Mouse (Mus musculus) myocyte (in vitro differentiated cells): ENCODE data around the gene Crlf1. TPM values are rescaled to one million over a fixed set of nuclear protein-coding genes. Genes with fewer than 3 reads are reported as not detected.

Experiments used
- H3K27me3 ChIP-seq: one replicate; pipeline ENCODE4 v1.6.1; 2011; ENCODE audit not compliant: control insufficient read depth, insufficient read depth, insufficient read length
- H3K36me3 ChIP-seq: one replicate; pipeline ENCODE4 v1.6.1; 2011; ENCODE audit not compliant: control insufficient read depth, insufficient read depth
- H3K4me2 ChIP-seq: one replicate; pipeline ENCODE4 v1.6.1; 2011; ENCODE audit warnings: low read depth, control low read depth
- H3K4me3 ChIP-seq: one replicate; pipeline ENCODE4 v1.5.1; 2011; ENCODE audit warnings: mild to moderate bottlenecking, control low read depth, moderate library complexity
- H3K79me2 ChIP-seq: one replicate; pipeline ENCODE4 v1.6.1; 2011; ENCODE audit not compliant: control insufficient read depth, insufficient read depth
- H3ac ChIP-seq: one replicate; pipeline ENCODE4 v1.6.1; 2011; ENCODE audit not compliant: control insufficient read depth, insufficient read length
- CEBPB ChIP-seq: IDR thresholded peaks from 2 replicates; pipeline ENCODE4 v1.6.1; 2011; ENCODE audit warnings: mild to moderate bottlenecking, moderate library complexity; ENCODE audit not compliant: poor library complexity, insufficient read depth, severe bottlenecking
- E2F4 ChIP-seq: IDR thresholded peaks from one replicate; pipeline ENCODE4 v1.6.1; 2011; ENCODE audit warnings: mild to moderate bottlenecking, control low read depth, moderate library complexity; ENCODE audit not compliant: insufficient read depth
- MAX ChIP-seq: IDR thresholded peaks from one replicate; pipeline ENCODE4 v1.6.1; 2011; ENCODE audit warnings: low read depth, mild to moderate bottlenecking, control low read depth
- MYOD1 ChIP-seq, 3 experiments: IDR thresholded peaks; one replicate each; pipeline ENCODE4 v1.6.1; 2011; ENCODE audit warnings: control low read depth in 2 of 3, low read depth in 2 of 3, mild to moderate bottlenecking in 2 of 3, moderate library complexity in 1 of 3; ENCODE audit not compliant: insufficient read length in 2 of 3, control insufficient read depth in 1 of 3
- MYOG ChIP-seq, 3 experiments: IDR thresholded peaks; one replicate each; pipeline ENCODE4 v1.6.1; 2011; ENCODE audit warnings: control low read depth in 2 of 3, low read depth in 2 of 3, mild to moderate bottlenecking in 2 of 3; ENCODE audit not compliant: insufficient read length in 2 of 3, control insufficient read depth in 1 of 3, insufficient read depth in 1 of 3
- POLR2A ChIP-seq: IDR thresholded peaks from one replicate; pipeline ENCODE4 v1.6.1; 2011; ENCODE audit warnings: low read depth, mild to moderate bottlenecking, control low read depth, moderate library complexity; ENCODE audit not compliant: insufficient read length
- POLR2AphosphoS2 ChIP-seq: IDR thresholded peaks from one replicate; pipeline ENCODE4 v1.6.1; 2011; ENCODE audit warnings: low read depth, control low read depth; ENCODE audit not compliant: insufficient read length
- REST ChIP-seq: IDR thresholded peaks from one replicate; pipeline ENCODE4 v1.6.1; 2011; ENCODE audit warnings: mild to moderate bottlenecking, control low read depth, moderate library complexity; ENCODE audit not compliant: insufficient read depth, insufficient read length
- SRF ChIP-seq: IDR thresholded peaks from one replicate; pipeline ENCODE4 v1.6.1; 2011; ENCODE audit warnings: low read depth; ENCODE audit not compliant: control insufficient read depth, insufficient read length
- TCF12 ChIP-seq: IDR thresholded peaks from one replicate; pipeline ENCODE4 v1.6.1; 2011; ENCODE audit warnings: mild to moderate bottlenecking, control low read depth; ENCODE audit not compliant: poor library complexity, insufficient read depth, severe bottlenecking
- TCF3 ChIP-seq: IDR thresholded peaks from one replicate; pipeline ENCODE4 v1.6.1; 2011; ENCODE audit warnings: low read depth, control low read depth; ENCODE audit not compliant: insufficient read length
- USF1 ChIP-seq: IDR thresholded peaks from one replicate; pipeline ENCODE4 v1.6.1; 2011; ENCODE audit warnings: low read depth, mild to moderate bottlenecking, control low read depth, moderate library complexity
- polyA plus RNA-seq: library from polyadenylated mRNA; unstranded; fragments of >200 nt; fragmentation: generic; extraction: Trizol; gene quantifications from one replicate; pipeline ENCODE4 v1.2.1, GENCODE M21; 2012; ENCODE audit warnings: missing spikeins

Crlf1 gene
- polyA plus RNA-seq, 1 experiment, result 99.1 TPM

GRCm38 (mm10) chr8:70487993-70488796 lies 4.8 kb upstream of the Crlf1 start:
- Histone ChIP-seq H3K4me3 (no peak overlapping the region), H3ac (no peak overlapping the region), H3K4me2 (no peak overlapping the region), H3K79me2 (no peaks in the 10 kb centered on the region), H3K36me3 (no peaks in the 10 kb centered on the region), H3K27me3 (no peaks in the 10 kb centered on the region)
- TF ChIP-seq MYOG (IDR thresholded peaks at IDR 0.05; ENCODE audit: control insufficient read depth in 1 of 3, insufficient read depth in 1 of 3, insufficient read length in 2 of 3, low read depth in 2 of 3), result no peak
- no peak for TF ChIP-seq SRF
- TF ChIP-seq CEBPB, result no peak
- no peak for TF ChIP-seq USF1
- no peak for TF ChIP-seq E2F4
- no peak for TF ChIP-seq POLR2A
- no peak for TF ChIP-seq MYOD1 (IDR thresholded peaks at IDR 0.05; ENCODE audit: control insufficient read depth in 1 of 3, insufficient read length in 2 of 3, low read depth in 2 of 3)
- no peak for TF ChIP-seq TCF3

GRCm38 (mm10) chr8:70488931-70489470 lies 4.0 kb upstream of the Crlf1 start:
- Histone ChIP-seq H3K4me3 (no peak overlapping the region), H3K36me3 (no peaks in the 10 kb centered on the region)

DNA sequence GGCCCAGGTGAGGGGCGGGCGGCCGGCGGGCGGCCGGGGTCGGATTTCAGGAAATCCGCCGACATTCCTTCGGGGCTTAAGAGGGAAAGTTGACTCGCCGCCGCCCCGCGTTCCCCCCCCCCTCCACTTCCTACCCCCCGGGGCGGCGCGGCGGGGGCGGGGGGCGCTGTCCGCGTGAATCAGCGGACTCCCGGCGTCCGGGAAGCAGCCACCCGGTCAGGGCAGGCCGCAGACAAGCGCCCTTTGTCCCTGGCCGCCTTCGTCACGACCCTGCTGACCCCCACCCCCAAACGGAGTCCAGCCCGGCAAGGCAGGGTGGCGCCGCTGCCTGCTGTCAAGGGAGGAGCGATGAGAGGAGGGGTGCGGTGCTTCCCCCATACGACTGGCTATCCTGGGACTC lies 3.4 kb upstream of the Crlf1 start:
- H3K4me2 ChIP-seq, result peak overlapping the region; percentile 67
- H3K4me3 ChIP-seq, result no peak overlapping the region
- peaks cover 7% of the 10 kb centered on the region for H3K79me2 ChIP-seq
- TF ChIP-seq SRF (no peak), MAX (no peak), POLR2AphosphoS2 (no peak), E2F4 (no peak), REST (no peak), MYOD1 (IDR thresholded peaks at IDR 0.05; ENCODE audit: control insufficient read depth in 1 of 3, insufficient read length in 2 of 3, low read depth in 2 of 3) (peak in 1 of 3 experiments; percentile 9), CEBPB (no peak), TCF12 (no peak)
- H3K36me3 ChIP-seq, result no peaks in the 10 kb centered on the region
- H3ac ChIP-seq, result no peak overlapping the region
- H3K27me3 ChIP-seq, result no peaks in the 10 kb centered on the region

More at GRCm38 (mm10) chr8:70488931-70489470, 4.0 kb upstream of the Crlf1 start:
- TF ChIP-seq MAX, result no peak
- no peak for TF ChIP-seq SRF
- no peak for TF ChIP-seq E2F4
- TF ChIP-seq CEBPB, result no peak
- TF ChIP-seq REST, result no peak
- no peak for TF ChIP-seq TCF3
- TF ChIP-seq MYOD1 (IDR thresholded peaks at IDR 0.05; ENCODE audit: control insufficient read depth in 1 of 3, insufficient read length in 2 of 3, low read depth in 2 of 3), result no peak
- TF ChIP-seq POLR2A, result no peak
- TF ChIP-seq POLR2AphosphoS2, result no peak
- no peak for TF ChIP-seq USF1
- no peak for TF ChIP-seq MYOG (IDR thresholded peaks at IDR 0.05; ENCODE audit: control insufficient read depth in 1 of 3, insufficient read depth in 1 of 3, insufficient read length in 2 of 3, low read depth in 2 of 3)
- no peak for TF ChIP-seq TCF12
- Histone ChIP-seq H3K4me2 (no peak overlapping the region), H3K27me3 (no peaks in the 10 kb centered on the region), H3ac (no peak overlapping the region), H3K79me2 (peaks cover 4% of the 10 kb centered on the region)

DNA sequence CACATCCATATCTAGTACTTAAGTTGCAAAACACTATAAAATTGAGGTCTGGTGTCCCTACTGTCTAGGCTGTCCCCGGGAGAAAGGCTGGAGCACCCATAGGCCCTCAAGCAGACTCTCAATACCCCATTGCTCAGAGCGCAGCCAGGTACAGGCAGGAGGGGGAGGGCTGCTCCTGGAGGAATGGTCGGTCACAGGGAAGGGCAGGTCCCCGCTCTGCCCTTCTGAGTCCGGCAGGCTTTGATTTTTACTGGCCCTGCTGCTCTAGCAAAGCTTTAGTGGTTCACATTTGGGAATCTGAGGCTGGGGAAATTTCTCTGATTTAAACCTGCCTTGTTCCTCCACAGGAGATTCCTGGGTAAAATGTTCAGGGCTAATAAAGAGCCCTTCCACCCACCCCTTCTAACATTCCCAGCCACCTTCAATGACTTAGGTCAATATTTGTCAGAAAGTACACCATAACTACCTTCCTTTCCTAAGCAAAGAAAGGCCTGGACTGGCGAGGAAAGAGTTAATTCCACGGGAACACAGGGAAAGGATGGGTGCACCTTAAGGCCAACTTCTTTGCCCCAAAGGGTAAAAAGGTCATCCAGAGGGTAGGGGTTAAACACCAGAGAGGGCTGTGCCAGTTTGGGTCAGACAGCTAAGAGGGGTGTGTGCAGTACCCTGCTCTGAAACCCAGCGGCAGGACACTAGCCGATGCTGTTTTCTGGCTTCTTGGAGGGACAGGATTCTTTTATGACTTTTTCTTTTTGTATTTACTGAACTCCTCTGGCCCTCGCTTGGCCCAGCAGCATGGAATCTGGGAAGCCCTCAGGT lies 2.7 kb upstream of the Crlf1 start:
- H3K4me2 ChIP-seq, result peak overlapping the region; percentile 67
- no peaks in the 10 kb centered on the region for H3K27me3 ChIP-seq
- TF ChIP-seq CEBPB (no peak), TCF3 (no peak), POLR2A (no peak), E2F4 (no peak), USF1 (no peak), REST (no peak), POLR2AphosphoS2 (no peak)
- H3K4me3 ChIP-seq, result no peak overlapping the region
- H3K79me2 ChIP-seq, result peaks cover 8% of the 10 kb centered on the region
- no peaks in the 10 kb centered on the region for H3K36me3 ChIP-seq
- no peak overlapping the region for H3ac ChIP-seq
